Mouse (Mus musculus) embryonic stem cell, embryonic (primary cell): ENCODE measurements at regions not wholly inside any gene's neighbourhood (a gene's known extent, or its start where the extent isn't known, plus 50 kb on each side); places are given as distances from the start of the nearest gene placed in this dataset.

Source experiments
- CTCF ChIA-PET, 4 experiments: fragments of 300-600 bp in 2 of 4; fragments of 350-600 bp in 2 of 4; sonication (Branson Sonifier 250); formaldehyde crosslinking; loops; one replicate each; lab custom pipeline; 2022; ENCODE audit warnings: inconsistent platforms in 2 of 4; lab: Charles Lee
- POLR2A ChIA-PET, 4 experiments: fragments of 300-600 bp in 2 of 4; fragments of 350-600 bp in 2 of 4; sonication (Branson Sonifier 250); formaldehyde crosslinking; loops; one replicate each; lab custom pipeline; 2022; ENCODE audit warnings: antibody characterized with exemption in 4 of 4, inconsistent platforms in 1 of 4; lab: Charles Lee

DNA sequence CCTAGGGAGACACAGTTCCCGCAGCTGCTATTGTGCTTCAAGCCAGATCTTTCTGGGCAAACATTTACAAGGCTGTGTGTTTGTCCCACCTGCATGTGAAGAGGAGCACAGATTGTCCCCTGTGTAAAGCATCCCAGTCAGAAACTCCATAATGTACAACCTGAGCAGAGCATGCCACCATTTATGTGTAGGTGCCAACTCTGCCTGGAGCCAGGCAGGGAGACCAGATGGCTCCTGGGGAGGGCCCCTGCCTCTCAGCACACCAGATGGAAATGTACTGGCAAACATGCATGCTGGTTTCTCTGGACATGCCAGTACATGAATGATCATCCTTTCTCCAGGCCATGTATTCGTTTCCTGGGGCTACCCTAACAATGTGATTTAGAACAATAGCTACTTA is 98.6 kb upstream of the Foxp3 start:
- CTCF ChIA-PET: interaction anchor here in 1 of 4 experiments (0.6 kb wide), 1 partner anchor 314 kb away, joined by 3 read pairs; no protein-coding TSS in a partner anchor
- POLR2A ChIA-PET: no interaction called here

DNA sequence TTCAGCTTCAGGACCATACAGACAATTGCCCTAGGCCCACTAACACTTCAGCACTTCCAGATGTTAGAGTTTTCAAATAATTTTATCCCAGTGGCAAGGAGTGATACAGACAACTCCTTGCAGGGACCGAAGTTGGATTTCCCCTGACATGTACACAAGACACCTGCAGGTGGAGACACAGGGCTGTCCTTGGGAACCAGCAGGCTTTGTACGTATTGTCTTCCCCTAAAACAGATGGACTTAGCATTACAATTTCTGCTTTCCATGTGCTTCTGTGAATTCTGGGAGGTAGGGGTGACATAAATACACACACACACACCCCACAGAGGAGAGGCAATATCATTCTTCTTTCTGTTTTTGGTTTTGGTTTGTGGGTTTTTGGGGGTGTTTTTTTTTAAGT is 98.2 kb upstream of the Usp27x start:
- ChIA-PET POLR2A (no interaction called here), CTCF (interaction anchor here in 1 of 4 experiments (0.8 kb wide), 1 partner anchor 219 kb away, joined by 4 read pairs; no protein-coding TSS in a partner anchor)

DNA sequence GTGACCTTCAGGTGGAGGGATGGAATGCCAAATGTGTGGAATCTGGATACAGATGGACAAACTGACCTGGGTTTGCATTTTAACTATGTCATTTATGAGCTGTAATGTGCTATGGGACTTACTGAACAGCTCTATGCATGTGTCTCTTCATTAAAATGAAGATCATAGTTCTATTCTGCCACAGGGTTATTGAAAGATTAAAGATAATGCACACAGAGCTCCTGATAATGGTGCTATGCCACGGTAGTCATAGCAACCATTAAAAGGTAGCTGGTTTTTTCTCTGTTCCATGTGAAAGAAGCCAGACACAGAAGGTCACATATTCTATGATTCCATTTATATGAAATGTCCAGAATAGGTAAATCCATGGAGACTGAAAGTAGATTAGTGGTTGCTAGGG is 94.2 kb upstream of the Usp27x start:
- ChIA-PET POLR2A (no interaction called here), CTCF (no interaction called here)

DNA sequence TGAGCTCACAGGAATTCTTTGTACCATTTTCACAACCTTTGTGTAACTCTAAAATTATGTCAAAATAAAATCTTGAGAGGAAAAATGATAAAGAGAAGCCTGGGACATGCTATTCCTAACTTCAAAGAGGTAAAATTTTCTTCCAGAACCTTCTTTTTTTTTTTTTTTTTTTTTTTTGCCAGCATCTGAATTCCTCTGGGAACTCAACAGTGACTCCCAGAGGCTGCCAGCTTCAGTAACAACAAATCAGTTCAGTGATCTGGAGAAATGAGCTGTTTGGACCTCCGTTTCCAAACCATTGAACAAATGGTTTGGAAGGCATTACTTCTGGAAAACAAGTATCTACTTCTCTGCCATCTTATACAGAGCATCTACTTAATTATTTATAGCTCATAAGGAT is 92.4 kb upstream of the Usp27x start:
- CTCF ChIA-PET: interaction anchor here (0.6 to 2.2 kb wide), 14 partner anchors 34 to 821 kb away, joined by 3 to 17 read pairs (median 5); no protein-coding TSS in a partner anchor
- POLR2A ChIA-PET: interaction anchor here in 2 of 4 experiments (0.6 to 0.7 kb wide), 2 partner anchors 45 to 675 kb away, joined by 3 to 4 read pairs; no protein-coding TSS in a partner anchor

DNA sequence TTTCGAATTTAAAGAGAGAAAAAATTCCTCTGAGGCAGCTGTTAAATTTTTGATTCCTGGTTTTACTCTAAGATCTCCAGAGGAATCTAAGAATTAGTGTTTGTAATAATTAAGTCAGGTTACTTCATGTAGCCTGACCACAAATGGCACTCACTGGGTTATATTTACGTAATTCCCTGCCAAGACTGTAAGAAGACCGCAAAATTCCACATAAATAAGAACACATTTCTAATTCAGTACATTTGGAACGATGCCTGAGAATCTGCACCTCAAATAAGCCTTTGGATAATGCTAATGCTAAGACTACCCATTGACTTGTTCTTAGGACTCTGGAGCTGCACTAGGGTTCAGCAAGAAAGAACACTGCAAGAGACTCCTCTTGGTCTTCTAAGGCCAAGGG is 81.2 kb upstream of the Usp27x start:
- POLR2A ChIA-PET: no interaction called here
- CTCF ChIA-PET: no interaction called here

DNA sequence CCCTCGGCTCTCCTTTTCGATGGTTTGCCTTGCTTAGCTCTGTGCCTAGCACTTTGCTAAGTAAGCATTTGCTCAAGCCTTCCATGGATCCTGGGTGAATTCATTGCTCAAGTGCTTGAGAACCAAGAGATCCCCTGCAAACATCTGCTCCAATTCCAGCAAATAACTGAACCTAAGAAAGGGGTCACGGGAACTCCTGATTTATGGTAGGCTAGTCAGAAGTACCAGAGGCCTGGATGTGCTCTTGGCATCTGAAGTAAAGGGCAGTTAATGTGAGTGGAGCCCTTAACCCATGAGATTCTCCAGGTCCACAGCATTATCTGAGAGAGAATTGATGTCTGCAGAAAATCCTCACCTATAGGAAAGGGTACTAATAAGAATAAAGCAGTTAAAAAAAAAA is 69.4 kb upstream of the Usp27x start:
- ChIA-PET CTCF (no interaction called here), POLR2A (interaction anchor here in 1 of 4 experiments (1.6 to 2.0 kb wide), 2 partner anchors 15 to 127 kb away, joined by 4 to 5 read pairs; no protein-coding TSS in a partner anchor)

DNA sequence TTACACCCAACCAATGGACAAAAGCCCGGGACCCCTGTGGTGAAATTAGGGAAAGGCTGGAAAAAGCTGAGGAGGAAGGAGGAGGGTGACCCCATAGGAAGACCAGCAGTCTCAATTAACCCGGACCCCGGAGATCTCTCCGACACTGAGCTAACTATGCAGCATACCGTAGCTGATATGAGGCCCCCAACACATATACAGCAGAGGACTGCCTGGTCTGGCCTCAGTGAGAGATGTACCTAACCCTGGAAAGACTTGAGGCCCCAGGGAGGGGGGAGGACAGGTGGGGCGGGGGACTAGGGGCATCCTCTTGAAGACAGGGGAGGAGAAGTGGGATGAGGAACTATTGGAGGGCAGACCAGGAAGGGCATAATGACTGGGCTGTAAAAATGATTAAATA is 69.0 kb upstream of the Usp27x start:
- ChIA-PET CTCF (no interaction called here), POLR2A (interaction anchor here in 1 of 4 experiments (1.0 to 2.0 kb wide), 3 partner anchors 12 to 126 kb away, joined by 3 to 5 read pairs (median 4); no protein-coding TSS in a partner anchor)

DNA sequence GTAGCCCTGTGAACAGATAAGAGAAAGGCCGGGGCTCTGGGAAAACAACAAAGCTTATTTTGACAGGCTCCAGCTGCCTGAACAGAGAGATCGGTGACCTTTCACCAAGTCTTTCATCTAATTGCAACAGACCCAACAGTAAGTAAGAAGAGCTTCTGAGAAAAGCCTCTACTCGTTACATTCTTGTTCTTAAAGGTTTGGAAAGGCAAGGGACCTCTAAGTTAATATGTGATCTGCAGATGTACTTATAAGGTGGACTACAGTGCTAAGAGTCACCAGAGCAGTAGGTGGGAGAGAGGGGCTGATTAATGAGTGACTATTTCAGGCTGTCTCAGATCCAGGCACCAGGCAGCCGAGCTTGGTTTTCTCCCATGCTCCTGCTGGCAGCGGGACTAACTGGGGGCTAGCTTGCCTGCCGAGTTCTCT is 68.4 kb upstream of the Usp27x start:
- CTCF ChIA-PET: no interaction called here
- POLR2A ChIA-PET: interaction anchor here in 1 of 4 experiments (1.0 to 2.0 kb wide), 3 partner anchors 12 to 126 kb away, joined by 3 to 5 read pairs (median 4); no protein-coding TSS in a partner anchor

DNA sequence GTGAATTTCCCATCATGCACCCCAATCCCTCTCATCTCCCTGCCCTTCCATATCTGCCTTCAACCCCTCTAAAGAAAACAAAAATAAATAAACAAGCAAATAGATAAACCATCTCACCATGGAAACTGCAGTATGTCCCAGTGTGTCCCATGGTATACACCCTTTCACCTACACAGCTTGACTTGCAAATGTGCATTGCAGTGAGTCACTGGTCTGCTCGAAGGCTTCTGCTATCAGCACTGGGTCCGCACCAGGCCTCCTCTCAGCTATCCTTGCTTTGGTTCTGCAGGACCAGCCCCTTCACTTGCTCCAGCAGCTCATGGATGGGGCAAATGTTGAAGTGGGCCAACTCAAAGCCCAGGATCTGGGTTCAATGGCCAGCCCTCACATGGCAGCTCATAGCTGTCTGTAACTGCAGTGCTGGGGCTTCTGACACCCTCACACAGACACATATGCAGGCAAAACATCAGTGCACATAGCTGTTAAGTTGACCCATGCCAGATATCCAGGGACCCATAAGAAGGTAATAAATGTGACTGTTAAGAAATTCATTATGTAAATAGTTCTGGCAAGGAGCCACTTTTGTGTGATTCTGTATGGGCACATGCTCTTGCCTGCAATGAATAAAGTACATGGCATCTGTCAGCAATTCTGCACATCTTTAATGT is 59.9 kb upstream of the Usp27x start:
- CTCF ChIA-PET: no interaction called here
- POLR2A ChIA-PET: no interaction called here

DNA sequence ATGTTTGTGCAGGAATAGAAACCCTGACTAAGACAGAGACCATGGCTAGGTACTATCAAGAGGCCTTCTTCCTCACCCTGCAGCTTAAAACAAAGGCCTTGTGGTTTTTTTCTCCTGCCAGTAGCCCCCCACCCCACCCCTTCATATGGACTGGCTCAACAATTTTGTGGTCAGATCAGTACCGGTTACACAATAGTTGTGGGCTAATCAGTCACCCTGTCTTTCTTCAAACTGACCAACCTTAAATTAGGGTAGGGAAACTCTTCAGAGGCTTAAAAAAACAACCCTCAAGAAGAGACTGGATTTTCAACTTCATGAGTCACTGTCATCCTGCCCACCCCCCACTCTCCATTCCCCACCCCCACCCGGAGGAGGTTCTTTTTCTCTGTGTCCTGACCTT is 58.6 kb upstream of the Usp27x start:
- POLR2A ChIA-PET: no interaction called here
- CTCF ChIA-PET: interaction anchor here in 1 of 4 experiments (0.6 kb wide), 1 partner anchor 34 kb away, joined by 4 read pairs; no protein-coding TSS in a partner anchor

DNA sequence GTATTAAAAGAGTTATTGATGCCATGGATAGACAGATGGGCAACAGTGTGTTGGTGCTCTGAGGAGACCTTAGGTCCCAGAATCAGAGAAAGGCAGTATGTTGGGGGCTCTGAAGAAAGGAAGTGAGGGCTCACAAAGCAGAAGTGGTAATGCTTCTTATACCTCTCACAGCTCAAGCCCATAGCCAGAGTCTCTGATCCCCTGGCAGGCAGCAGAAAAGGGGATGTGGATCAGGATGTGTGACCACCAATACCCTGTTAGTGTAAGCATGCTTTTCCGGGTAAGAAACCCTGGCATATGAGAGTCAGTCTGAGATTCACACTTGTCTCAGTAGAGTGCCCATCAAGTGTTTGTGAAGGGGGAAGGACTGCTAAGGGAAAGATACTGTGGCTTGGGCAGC is 54.8 kb upstream of the Usp27x start:
- CTCF ChIA-PET: interaction anchor here in 1 of 4 experiments (1.1 kb wide), 1 partner anchor 9 kb away, joined by 3 read pairs; no protein-coding TSS in a partner anchor

DNA sequence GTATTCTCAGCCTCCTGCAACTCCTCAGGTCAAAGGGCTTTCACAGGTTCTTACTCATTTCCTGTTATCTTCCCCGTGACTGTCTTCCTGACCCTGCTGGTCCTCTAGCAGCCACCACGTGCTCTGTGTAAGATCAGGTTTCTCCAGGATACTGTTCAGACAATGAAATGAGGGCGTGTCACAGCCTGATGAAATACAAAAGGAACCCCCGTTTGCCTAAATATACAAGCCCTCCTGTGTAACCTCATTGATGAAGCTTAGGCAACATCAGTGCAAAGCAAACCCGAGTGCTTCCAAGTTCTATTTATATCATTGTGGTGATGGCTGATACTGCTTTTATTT is 53.9 kb upstream of the Usp27x start:
- ChIA-PET POLR2A (interaction anchor here in 3 of 4 experiments (0.8 to 2.1 kb wide), 10 partner anchors 14 to 284 kb away, joined by 3 to 5 read pairs (median 3); partner anchors contain the start of genes Ppp1r3f (in 2 of the 3), Clcn5 (in 1 of the 3) and Usp27x (in 1 of the 3)), CTCF (interaction anchor here in 1 of 4 experiments (1.1 kb wide), 1 partner anchor 8 kb away, joined by 3 read pairs; no protein-coding TSS in a partner anchor)

More for the DNA sequence above, 54.8 kb upstream of the Usp27x start:
- POLR2A ChIA-PET: interaction anchor here in 1 of 4 experiments (0.8 to 2.0 kb wide), 2 partner anchors 9 to 14 kb away, joined by 3 to 5 read pairs; no protein-coding TSS in a partner anchor

DNA sequence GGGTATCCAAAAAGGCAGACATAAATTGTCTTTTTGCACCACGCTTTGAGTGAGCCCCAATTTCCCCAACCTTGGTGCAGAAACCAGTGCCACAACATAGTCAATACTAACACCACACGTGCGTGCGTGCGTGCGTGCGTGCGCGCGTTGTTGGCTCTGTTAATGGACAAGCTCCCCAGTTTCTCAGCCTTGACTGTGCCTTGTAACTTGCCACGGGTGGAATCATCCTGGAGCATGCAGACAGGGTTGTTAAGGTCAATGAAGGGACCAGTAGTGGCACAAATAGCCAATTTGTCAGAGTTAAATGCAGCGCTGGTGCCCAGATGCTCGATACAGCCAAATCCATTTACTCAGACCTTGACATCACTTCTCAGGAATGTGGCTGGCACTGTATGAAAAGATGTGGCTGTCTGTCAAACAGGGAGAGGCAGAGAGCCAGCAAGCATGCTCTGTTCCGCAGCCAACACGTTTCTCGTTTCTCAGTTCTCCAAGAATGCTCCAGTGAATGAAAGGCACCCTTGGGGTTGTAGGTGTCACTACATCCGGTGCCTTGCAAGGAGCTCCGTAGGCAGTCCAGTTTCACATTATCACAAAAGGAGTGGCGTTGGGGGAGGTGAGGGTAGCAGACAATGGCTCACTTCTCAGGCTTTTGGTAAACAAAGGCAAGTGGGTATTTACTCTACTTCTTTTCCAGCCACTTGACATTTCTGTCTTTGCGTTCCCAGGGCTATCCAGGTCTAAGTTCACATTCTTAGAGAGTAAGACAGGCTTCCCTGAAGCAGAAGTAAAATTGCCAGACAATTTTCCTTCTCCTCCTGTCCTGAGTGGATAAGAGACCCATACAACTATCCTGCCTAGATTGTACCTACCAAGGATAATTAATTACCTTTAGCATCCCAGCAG is 53.2 kb upstream of the Usp27x start:
- ChIA-PET POLR2A (interaction anchor here in 3 of 4 experiments (0.5 to 2.1 kb wide), 10 partner anchors 14 to 284 kb away, joined by 3 to 4 read pairs (median 3); partner anchors contain the start of genes Ppp1r3f (in 2 of the 3), Clcn5 (in 1 of the 3) and Usp27x (in 1 of the 3)), CTCF (no interaction called here)
